Mouse (Mus musculus) hindbrain, embryonic 12.5 days (tissue): Measurements from ENCODE around the gene Epop. TPM values are rescaled to one million over a fixed set of nuclear protein-coding genes. Genes with fewer than 3 reads are reported as not detected.

Experiments used
- ATAC-seq: fragments of 200-750 bp; cut with Nextera tagmentation; 2 replicates; pipeline ENCODE4 v1.8.0; 2017; ENCODE audit warnings: moderate TSS enrichment; ENCODE audit not compliant: low FRiP score
- H3K27ac ChIP-seq: fragments of 300-500 bp; sonication (generic); 2 replicates; pipeline ENCODE4 v1.5.1; 2016; ENCODE audit warnings: mild to moderate bottlenecking
- H3K27me3 ChIP-seq: fragments of 300-500 bp; sonication (generic); 2 replicates; pipeline ENCODE4 v1.6.1; 2016; ENCODE audit warnings: mild to moderate bottlenecking
- H3K36me3 ChIP-seq: fragments of 300-500 bp; sonication (generic); 2 replicates; pipeline ENCODE4 v1.6.1; 2016; ENCODE audit warnings: mild to moderate bottlenecking
- H3K4me1 ChIP-seq: fragments of 300-500 bp; sonication (generic); 2 replicates; pipeline ENCODE4 v1.6.1; 2016
- H3K4me2 ChIP-seq: fragments of 300-500 bp; sonication (generic); replicated peaks from 2 replicates; pipeline ENCODE4 v1.6.1; 2016; ENCODE audit warnings: mild to moderate bottlenecking
- H3K4me3 ChIP-seq: fragments of 300-500 bp; sonication (generic); 2 replicates; pipeline ENCODE4 v1.5.1; 2016; ENCODE audit warnings: mild to moderate bottlenecking
- H3K9ac ChIP-seq: fragments of 300-500 bp; sonication (generic); 2 replicates; pipeline ENCODE4 v1.6.1; 2016; ENCODE audit warnings: mild to moderate bottlenecking, moderate library complexity
- H3K9me3 ChIP-seq: fragments of 300-500 bp; sonication (generic); replicated peaks from 2 replicates; pipeline ENCODE4 v1.6.1; 2016; ENCODE audit warnings: mild to moderate bottlenecking
- WGBS: fragments of 180-500 bp; shearing (Covaris S2); methylation state at CpG from one replicate; pipeline ENCODE4 v1.1.7; 2016; 5-methylcytosine and 5-hydroxymethylcytosine counted together
- polyA plus RNA-seq: library from polyadenylated mRNA; unstranded; fragments of >200 nt; fragmentation: Nextera tagmentation; extraction: Ambion mirVana; gene quantifications from 2 replicates; pipeline ENCODE4 v1.2.1, GENCODE M21; 2016

Gene Epop
- polyA plus RNA-seq, 1 experiment from 2014 or later: 11.7 TPM

DNA sequence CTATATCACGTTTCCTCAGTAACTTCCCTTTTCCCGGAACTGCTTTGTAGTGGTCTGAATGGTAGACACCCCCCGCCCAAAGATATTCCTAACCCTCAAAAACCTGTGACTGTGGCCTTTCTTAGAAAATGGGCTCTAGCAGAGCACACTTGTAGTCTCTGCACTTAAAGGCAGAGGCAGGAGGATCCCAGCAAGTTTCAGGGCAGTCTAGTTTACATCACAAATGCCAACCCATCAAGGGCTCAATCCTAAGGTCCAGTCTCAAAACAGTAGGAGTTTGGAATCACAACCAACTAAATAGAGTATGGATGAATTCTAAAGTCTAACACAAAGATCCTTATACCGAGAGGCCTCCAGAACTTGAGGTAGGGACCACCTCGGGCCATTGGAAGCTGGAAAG is 4.0 kb downstream of the Epop start:
- Histone ChIP-seq H3K36me3 (no peaks in the 10 kb centered on the region), H3K27me3 (peaks cover 72% of the 10 kb centered on the region), H3K9me3 (no peaks in the 10 kb centered on the region), H3K4me2 (no peak overlapping the region), H3K4me1 (peaks cover 29% of the 10 kb centered on the region), H3K9ac (no peak overlapping the region), H3K27ac (no peak overlapping the region), H3K4me3 (no peak overlapping the region)
- no peak for ATAC-seq
- WGBS: 65% methylated on average over 5 of the region's 5 CpGs

DNA sequence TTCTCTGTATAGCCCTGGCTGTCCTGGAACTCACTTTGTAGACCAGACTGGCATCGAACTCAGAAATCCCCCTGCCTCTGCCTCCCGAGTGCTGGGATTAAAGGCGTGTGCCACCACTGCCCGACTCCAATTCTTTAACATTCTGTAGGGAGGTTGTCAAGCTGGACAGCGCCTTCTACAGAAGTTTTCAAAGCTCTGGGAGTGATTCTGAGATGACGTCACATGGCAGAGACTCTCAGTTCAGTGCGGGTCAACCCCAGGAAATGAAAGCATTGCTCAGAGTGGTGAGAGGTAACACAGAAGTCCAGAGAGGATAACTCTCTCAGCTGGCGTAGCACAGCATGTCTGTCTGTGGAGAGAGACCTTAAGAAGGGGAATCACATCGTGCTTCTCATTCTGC is 6.3 kb downstream of the Epop start:
- no peaks in the 10 kb centered on the region for H3K9me3 ChIP-seq
- peaks cover 54% of the 10 kb centered on the region for H3K27me3 ChIP-seq
- no peak overlapping the region for H3K9ac ChIP-seq
- 69% methylated on average over 9 of the region's 9 CpGs for WGBS
- H3K4me1 ChIP-seq: peaks cover 21% of the 10 kb centered on the region
- H3K36me3 ChIP-seq: no peaks in the 10 kb centered on the region
- H3K27ac ChIP-seq: no peak overlapping the region
- no peak overlapping the region for H3K4me3 ChIP-seq
- ATAC-seq: no peak
- H3K4me2 ChIP-seq: no peak overlapping the region

DNA sequence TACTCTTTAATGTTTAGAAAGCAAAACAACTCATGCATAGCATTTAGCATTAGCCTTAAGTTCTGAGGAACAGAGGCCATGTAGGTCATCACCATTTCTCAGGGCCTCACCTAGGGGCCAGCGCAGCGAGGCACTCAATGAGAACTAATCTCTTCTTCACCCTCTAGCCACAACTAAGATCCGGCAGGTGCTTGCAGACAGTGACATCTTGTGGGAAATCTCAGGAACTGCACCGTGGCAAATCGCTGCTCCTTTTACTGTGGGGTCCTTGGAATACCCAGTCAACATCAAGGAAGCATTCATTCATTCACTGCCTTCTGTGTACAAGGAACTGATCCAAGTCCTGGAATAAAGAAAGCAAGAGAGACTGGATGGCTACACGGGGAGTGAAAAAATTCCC is 7.1 kb downstream of the Epop start:
- Histone ChIP-seq H3K4me1 (peaks cover 14% of the 10 kb centered on the region), H3K9ac (no peak overlapping the region), H3K4me3 (no peak overlapping the region), H3K27ac (no peak overlapping the region), H3K9me3 (no peaks in the 10 kb centered on the region), H3K36me3 (no peaks in the 10 kb centered on the region), H3K27me3 (peaks cover 54% of the 10 kb centered on the region), H3K4me2 (no peak overlapping the region)
- ATAC-seq: 0 out of 2 replicates have a peak, but pooled peaks have one; percentile 48
- 3% methylated on average over 6 of the region's 6 CpGs for WGBS

GRCm38 (mm10) chr11:97619391-97619795 is 10.1 kb downstream of the Epop start:
- no peaks in the 10 kb centered on the region for H3K9me3 ChIP-seq

DNA sequence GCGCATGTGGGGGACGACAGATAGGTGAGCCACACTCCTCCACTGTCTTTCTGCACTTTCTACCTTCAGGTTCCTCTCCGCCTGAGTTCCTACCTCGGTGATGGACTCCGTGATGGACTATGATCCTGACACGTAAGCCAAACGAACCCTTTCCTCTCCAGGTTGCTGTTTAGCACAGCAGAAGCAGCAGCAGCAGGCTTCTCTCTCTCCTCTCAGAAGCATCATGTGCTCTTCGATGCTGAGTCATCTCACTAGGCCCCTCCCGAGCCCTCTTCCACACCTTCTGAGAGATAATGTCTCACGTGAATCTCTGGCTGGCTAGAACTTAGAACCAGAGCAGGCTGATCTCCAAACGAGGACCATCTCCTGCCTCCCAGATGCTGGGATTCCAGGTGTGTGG is 11.1 kb downstream of the Epop start:
- Histone ChIP-seq H3K9me3 (no peaks in the 10 kb centered on the region), H3K4me2 (no peak overlapping the region), H3K4me1 (0 out of 2 replicates have a peak, but pooled peaks cover 2% of the 10 kb centered on the region), H3K4me3 (no peak overlapping the region), H3K9ac (no peak overlapping the region), H3K27me3 (peaks cover 27% of the 10 kb centered on the region), H3K36me3 (no peaks in the 10 kb centered on the region), H3K27ac (no peak overlapping the region)
- ATAC-seq: no peak
- 47% methylated on average over 11 of the region's 11 CpGs for WGBS

More at GRCm38 (mm10) chr11:97619391-97619795, 10.1 kb downstream of the Epop start:
- no peak overlapping the region for H3K27ac ChIP-seq
- no peak overlapping the region for H3K4me3 ChIP-seq
- H3K4me1 ChIP-seq: 0 out of 2 replicates have a peak, but pooled peaks cover 2% of the 10 kb centered on the region
- ATAC-seq: no peak
- H3K9ac ChIP-seq: no peak overlapping the region
- no peak overlapping the region for H3K4me2 ChIP-seq
- H3K27me3 ChIP-seq: peaks cover 36% of the 10 kb centered on the region
- 35% methylated on average over 5 of the region's 5 CpGs for WGBS
- H3K36me3 ChIP-seq: no peaks in the 10 kb centered on the region

DNA sequence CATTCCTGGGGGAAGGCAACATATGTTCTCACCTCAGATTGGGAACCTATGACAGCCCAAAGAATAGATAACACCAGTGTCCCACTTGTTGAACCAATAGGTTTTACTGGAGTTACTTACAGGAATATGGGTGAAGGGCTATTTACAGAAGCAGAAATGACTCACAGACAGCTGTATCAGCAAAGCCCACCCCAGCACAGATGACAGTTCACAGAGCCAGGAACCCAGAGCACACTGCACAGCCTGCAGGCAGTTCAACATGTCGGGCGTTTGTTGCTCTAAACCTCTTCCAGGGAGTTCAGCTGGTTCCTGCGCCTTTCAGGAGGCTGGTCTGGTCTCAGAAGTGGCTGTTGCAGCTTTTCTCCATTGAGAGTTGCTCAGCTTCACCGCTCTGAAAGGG is 14.2 kb downstream of the Epop start:
- 78% methylated on average over 4 of the region's 4 CpGs for WGBS
- H3K9me3 ChIP-seq: no peaks in the 10 kb centered on the region
- H3K4me1 ChIP-seq: 0 out of 2 replicates have a peak, but pooled peaks cover 2% of the 10 kb centered on the region
- H3K4me2 ChIP-seq: no peak overlapping the region
- no peak overlapping the region for H3K4me3 ChIP-seq
- no peaks in the 10 kb centered on the region for H3K36me3 ChIP-seq
- no peak overlapping the region for H3K27ac ChIP-seq
- no peak for ATAC-seq
- peaks cover 26% of the 10 kb centered on the region for H3K27me3 ChIP-seq
- H3K9ac ChIP-seq: no peak overlapping the region

GRCm38 (mm10) chr11:97611076-97611475 is 18.4 kb downstream of the Epop start:
- no peak overlapping the region for H3K4me2 ChIP-seq
- no peak overlapping the region for H3K9ac ChIP-seq
- H3K4me1 ChIP-seq: 0 out of 2 replicates have a peak, but pooled peaks cover 3% of the 10 kb centered on the region
- H3K27me3 ChIP-seq: 0 out of 2 replicates have a peak, but pooled peaks cover 7% of the 10 kb centered on the region
- no peaks in the 10 kb centered on the region for H3K36me3 ChIP-seq
- no peak for ATAC-seq
- H3K9me3 ChIP-seq: no peaks in the 10 kb centered on the region
- no peak overlapping the region for H3K4me3 ChIP-seq
- H3K27ac ChIP-seq: no peak overlapping the region
- 79% methylated on average over 8 of the region's 8 CpGs for WGBS

DNA sequence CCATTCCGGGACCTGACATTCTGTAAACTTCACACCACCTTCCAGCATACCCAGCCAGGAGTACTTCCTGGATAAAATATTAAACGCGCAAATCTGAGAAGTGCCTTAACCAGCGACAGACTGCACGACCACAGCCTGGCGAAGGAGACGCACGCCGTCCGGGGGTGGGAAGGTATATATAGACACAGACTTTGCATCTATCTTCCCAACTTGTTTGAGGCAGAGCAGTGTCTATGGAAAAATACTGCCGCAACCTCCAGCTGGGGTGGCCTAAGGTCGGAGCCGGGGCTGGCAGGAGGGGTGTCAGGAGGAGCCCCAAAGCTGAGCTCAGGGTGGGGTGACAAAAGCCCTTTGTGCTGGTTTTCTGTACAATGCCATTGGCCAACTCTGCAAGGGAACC is 19.8 kb downstream of the Epop start:
- Histone ChIP-seq H3K9me3 (no peaks in the 10 kb centered on the region), H3K4me1 (0 out of 2 replicates have a peak, but pooled peaks cover 3% of the 10 kb centered on the region), H3K27me3 (0 out of 2 replicates have a peak, but pooled peaks cover 7% of the 10 kb centered on the region), H3K4me3 (no peak overlapping the region), H3K36me3 (no peaks in the 10 kb centered on the region), H3K27ac (no peak overlapping the region), H3K4me2 (no peak overlapping the region), H3K9ac (no peak overlapping the region)
- ATAC-seq: no peak
- 88% methylated on average over 13 of the region's 13 CpGs for WGBS

DNA sequence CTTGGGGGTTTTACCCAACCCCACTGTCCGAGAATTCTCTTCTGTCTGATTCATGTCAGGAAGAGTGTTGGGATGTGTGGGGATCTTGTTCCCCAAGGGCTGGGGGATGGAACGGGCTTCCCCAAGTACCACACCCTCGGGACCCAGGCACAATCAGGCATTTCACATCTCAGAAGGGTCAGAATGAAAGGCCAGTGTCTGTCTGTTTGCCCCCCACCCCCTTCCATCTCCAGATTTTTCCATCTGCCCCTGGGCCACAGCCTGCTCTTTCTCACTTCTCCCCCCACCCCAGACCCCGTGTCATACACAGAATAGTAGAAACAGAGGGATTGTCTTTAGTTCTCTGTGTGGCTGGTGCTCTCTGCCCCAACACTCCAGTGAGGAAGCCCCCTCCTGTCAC is 20.6 kb downstream of the Epop start:
- WGBS: 63% methylated on average over 4 of the region's 4 CpGs
- H3K9me3 ChIP-seq: no peaks in the 10 kb centered on the region
- H3K27me3 ChIP-seq: peaks cover 7% of the 10 kb centered on the region; the same call in 1 of the 2 replicates
- H3K4me3 ChIP-seq: no peak overlapping the region
- H3K27ac ChIP-seq: no peak overlapping the region
- H3K4me2 ChIP-seq: no peak overlapping the region
- H3K4me1 ChIP-seq: 0 out of 2 replicates have a peak, but pooled peaks cover 3% of the 10 kb centered on the region
- H3K36me3 ChIP-seq: no peaks in the 10 kb centered on the region
- no peak for ATAC-seq
- no peak overlapping the region for H3K9ac ChIP-seq

GRCm38 (mm10) chr11:97607056-97607725 is 22.3 kb downstream of the Epop start:
- H3K4me1 ChIP-seq: 0 out of 2 replicates have a peak, but pooled peaks cover 3% of the 10 kb centered on the region
- H3K27ac ChIP-seq: no peak overlapping the region
- no peaks in the 10 kb centered on the region for H3K9me3 ChIP-seq
- no peak overlapping the region for H3K4me2 ChIP-seq
- H3K36me3 ChIP-seq: no peaks in the 10 kb centered on the region
- no peak overlapping the region for H3K4me3 ChIP-seq
- peaks cover 7% of the 10 kb centered on the region; the same call in 1 of the 2 replicates for H3K27me3 ChIP-seq
- ATAC-seq: no peak
- WGBS: 96% methylated on average over 8 of the region's 8 CpGs
- H3K9ac ChIP-seq: no peak overlapping the region

DNA sequence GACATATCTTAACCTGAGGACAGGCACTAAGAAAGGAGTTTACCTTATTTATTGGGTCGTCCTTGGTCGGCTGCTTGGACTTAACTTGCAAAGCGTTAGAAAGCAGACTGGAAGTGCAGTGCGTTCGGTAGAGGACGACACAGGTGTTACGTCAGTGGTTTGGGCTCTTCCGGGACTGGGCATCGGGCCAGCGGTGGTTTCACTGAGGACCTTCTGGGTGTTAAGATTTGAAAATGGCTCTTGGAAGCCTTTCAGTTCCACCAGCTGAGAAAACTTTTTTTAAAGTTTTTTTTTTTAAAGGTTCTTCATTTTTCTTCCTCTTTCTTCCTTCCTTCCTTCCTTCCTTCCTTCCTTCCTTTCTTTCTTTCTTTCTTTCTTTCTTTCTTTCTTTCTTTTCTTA is 25.6 kb downstream of the Epop start:
- H3K4me2 ChIP-seq: no peak overlapping the region
- H3K9ac ChIP-seq: no peak overlapping the region
- ATAC-seq: no peak
- no peaks in the 10 kb centered on the region for H3K36me3 ChIP-seq
- H3K9me3 ChIP-seq: no peaks in the 10 kb centered on the region
- H3K4me3 ChIP-seq: no peak overlapping the region
- H3K27ac ChIP-seq: no peak overlapping the region
- 82% methylated on average over 10 of the region's 10 CpGs for WGBS
- H3K27me3 ChIP-seq: no peaks in the 10 kb centered on the region; the same call in 1 of the 2 replicates
- H3K4me1 ChIP-seq: 0 out of 2 replicates have a peak, but pooled peaks cover under 1% of the 10 kb centered on the region

DNA sequence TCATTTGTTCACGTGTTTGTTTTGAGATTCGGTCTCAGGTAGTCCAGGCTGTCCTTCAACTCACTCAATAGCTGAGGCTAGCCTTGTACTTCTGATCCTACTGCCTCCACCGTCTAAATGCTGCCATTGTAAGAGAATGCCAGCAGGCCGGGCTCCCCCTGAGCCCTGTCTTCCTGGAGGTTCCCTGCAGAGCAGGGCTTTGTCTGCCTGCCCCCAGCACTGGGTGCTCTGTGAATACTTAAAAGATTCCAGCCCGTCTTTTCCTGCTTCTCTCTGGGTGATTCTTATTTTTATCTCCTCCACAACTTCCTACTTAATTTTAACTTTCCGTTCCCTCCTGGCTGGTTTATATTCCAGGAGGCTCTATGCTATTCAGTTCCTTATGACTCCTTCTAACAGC is 27.3 kb downstream of the Epop start:
- no peak overlapping the region for H3K4me3 ChIP-seq
- H3K9ac ChIP-seq: no peak overlapping the region

GRCm38 (mm10) chr11:97599104-97599503 is 30.4 kb downstream of the Epop start:
- Histone ChIP-seq H3K27ac (no peak overlapping the region), H3K9me3 (no peaks in the 10 kb centered on the region), H3K36me3 (no peaks in the 10 kb centered on the region), H3K4me1 (no peaks in the 10 kb centered on the region), H3K4me2 (no peak overlapping the region), H3K9ac (no peak overlapping the region), H3K27me3 (no peaks in the 10 kb centered on the region), H3K4me3 (no peak overlapping the region)
- WGBS: 90% methylated on average over 8 of the region's 8 CpGs
- ATAC-seq: no peak

More for the DNA sequence above, 27.3 kb downstream of the Epop start:
- Histone ChIP-seq H3K36me3 (no peaks in the 10 kb centered on the region), H3K9me3 (no peaks in the 10 kb centered on the region), H3K4me2 (no peak overlapping the region), H3K27ac (no peak overlapping the region), H3K4me1 (no peaks in the 10 kb centered on the region), H3K27me3 (no peaks in the 10 kb centered on the region; the same call in 1 of the 2 replicates)
- 22% methylated on average over 6 of the region's 6 CpGs for WGBS
- no peak for ATAC-seq
